Mouse (Mus musculus): ENCODE data around the gene Cs. TPM values are rescaled to one million over a fixed set of nuclear protein-coding genes. Genes with fewer than 3 reads are reported as not detected.
A peak's percentile ranks its signal among the peaks of the same experiment; 100 is the strongest.

Gene Cs
- polyA plus RNA-seq, 1 experiment: 212 TPM

GRCm38 (mm10) chr10:128372989-128373748, 35.6 kb downstream of the Cs start:
- H3K79me3 ChIP-seq (ENCODE audit: low read depth): peaks cover 8% of the 10 kb centered on the region
- H3K36me3 ChIP-seq (ENCODE audit: control insufficient read depth, insufficient read depth): peaks cover 1% of the 10 kb centered on the region
- no peak overlapping the region for H3ac ChIP-seq (ENCODE audit: control insufficient read depth, insufficient read length, low read depth)
- peaks cover 12% of the 10 kb centered on the region for H3K79me2 ChIP-seq (ENCODE audit: control insufficient read depth, insufficient read depth)
- no peak for TF ChIP-seq FOSL1 (IDR thresholded peaks at IDR 0.05; ENCODE audit: insufficient read depth, low read length, poor library complexity, severe bottlenecking)
- TF ChIP-seq USF1 (IDR thresholded peaks at IDR 0.05; ENCODE audit: low read depth): peak; percentile 32
- H3K4me3 ChIP-seq (ENCODE audit: insufficient read depth, poor library complexity, severe bottlenecking): no peak overlapping the region
- no peaks in the 10 kb centered on the region for H3K27me3 ChIP-seq (ENCODE audit: control insufficient read depth, insufficient read depth, insufficient read length)

GRCm38 (mm10) chr10:128374393-128374792, 36.9 kb downstream of the Cs start:
- Histone ChIP-seq H3K27me3 (ENCODE audit: control insufficient read depth, insufficient read depth, insufficient read length) (no peaks in the 10 kb centered on the region), H3K4me3 (ENCODE audit: insufficient read depth, poor library complexity, severe bottlenecking) (no peak overlapping the region), H3K79me3 (ENCODE audit: low read depth) (peaks cover 16% of the 10 kb centered on the region), H3ac (ENCODE audit: control insufficient read depth, insufficient read length, low read depth) (no peak overlapping the region), H3K79me2 (ENCODE audit: control insufficient read depth, insufficient read depth) (peaks cover 24% of the 10 kb centered on the region), H3K36me3 (ENCODE audit: control insufficient read depth, insufficient read depth) (peaks cover 14% of the 10 kb centered on the region)
- TF ChIP-seq MYOG (IDR thresholded peaks at IDR 0.05; ENCODE audit: control insufficient read depth, extremely low read depth, insufficient read length) (no peak), USF1 (IDR thresholded peaks at IDR 0.05; ENCODE audit: low read depth) (no peak), FOSL1 (IDR thresholded peaks at IDR 0.05; ENCODE audit: insufficient read depth, low read length, poor library complexity, severe bottlenecking) (no peak), CEBPB (IDR thresholded peaks at IDR 0.05; ENCODE audit: low read depth) (no peak), MAX (IDR thresholded peaks at IDR 0.05) (no peak), CTCF (IDR thresholded peaks at IDR 0.05; ENCODE audit: control insufficient read depth, insufficient read depth, insufficient read length) (no peak), MYOD1 (IDR thresholded peaks at IDR 0.05; ENCODE audit: control insufficient read depth, insufficient read length, low read depth) (no peak)

- no peak for TF ChIP-seq MAX (IDR thresholded peaks at IDR 0.05)
- TF ChIP-seq FOSL1 (IDR thresholded peaks at IDR 0.05; ENCODE audit: insufficient read depth, low read length, poor library complexity, severe bottlenecking): no peak
- no peak for TF ChIP-seq CEBPB (IDR thresholded peaks at IDR 0.05; ENCODE audit: low read depth)
- TF ChIP-seq MYOD1 (IDR thresholded peaks at IDR 0.05; ENCODE audit: control insufficient read depth, insufficient read length, low read depth): no peak
- no peak for TF ChIP-seq MYOG (IDR thresholded peaks at IDR 0.05; ENCODE audit: control insufficient read depth, extremely low read depth, insufficient read length)
- TF ChIP-seq CTCF (IDR thresholded peaks at IDR 0.05; ENCODE audit: control insufficient read depth, insufficient read depth, insufficient read length): no peak
- no peak for TF ChIP-seq USF1 (IDR thresholded peaks at IDR 0.05; ENCODE audit: low read depth)
- Histone ChIP-seq H3K27me3 (ENCODE audit: control insufficient read depth, insufficient read depth, insufficient read length) (no peaks in the 10 kb centered on the region), H3ac (ENCODE audit: control insufficient read depth, insufficient read length, low read depth) (peak overlapping the region; percentile 99), H3K36me3 (ENCODE audit: control insufficient read depth, insufficient read depth) (peaks cover 30% of the 10 kb centered on the region), H3K4me3 (ENCODE audit: insufficient read depth, poor library complexity, severe bottlenecking) (peak overlapping the region; percentile 95), H3K79me2 (ENCODE audit: control insufficient read depth, insufficient read depth) (peaks cover 40% of the 10 kb centered on the region), H3K79me3 (ENCODE audit: low read depth) (peaks cover 19% of the 10 kb centered on the region)
These were observed 38.5 kb downstream of the Cs start for GRCm38 (mm10) chr10:128376099-128376454.

- Histone ChIP-seq H3K4me3 (ENCODE audit: insufficient read depth, poor library complexity, severe bottlenecking) (peak within 1 kb of the TSS; percentile 95), H3ac (ENCODE audit: control insufficient read depth, insufficient read length, low read depth) (peak within 1 kb of the TSS; percentile 99), H3K27me3 (ENCODE audit: control insufficient read depth, insufficient read depth, insufficient read length) (no peaks in the 10 kb centered on the region), H3K79me3 (ENCODE audit: low read depth) (peaks cover 19% of the 10 kb centered on the region), H3K36me3 (ENCODE audit: control insufficient read depth, insufficient read depth) (peaks cover 35% of the 10 kb centered on the region), H3K79me2 (ENCODE audit: control insufficient read depth, insufficient read depth) (peaks cover 40% of the 10 kb centered on the region)
- TF ChIP-seq USF1 (IDR thresholded peaks at IDR 0.05; ENCODE audit: low read depth) (no peak), MYOG (IDR thresholded peaks at IDR 0.05; ENCODE audit: control insufficient read depth, extremely low read depth, insufficient read length) (no peak), CTCF (IDR thresholded peaks at IDR 0.05; ENCODE audit: control insufficient read depth, insufficient read depth, insufficient read length) (peak; percentile 98), FOSL1 (IDR thresholded peaks at IDR 0.05; ENCODE audit: insufficient read depth, low read length, poor library complexity, severe bottlenecking) (no peak)
These were observed 39.1 kb downstream of the Cs start, which contains the start of gene Ankrd52 for GRCm38 (mm10) chr10:128376455-128377211. TSS of gene Ankrd52 (plus strand) at chr10:128377115.

GRCm38 (mm10) chr10:128377222-128377939, 39.8 kb downstream of the Cs start:
- TF ChIP-seq MYOG (IDR thresholded peaks at IDR 0.05; ENCODE audit: control insufficient read depth, extremely low read depth, insufficient read length) (no peak), MAX (IDR thresholded peaks at IDR 0.05) (no peak), CEBPB (IDR thresholded peaks at IDR 0.05; ENCODE audit: low read depth) (no peak), FOSL1 (IDR thresholded peaks at IDR 0.05; ENCODE audit: insufficient read depth, low read length, poor library complexity, severe bottlenecking) (no peak), CTCF (IDR thresholded peaks at IDR 0.05; ENCODE audit: control insufficient read depth, insufficient read depth, insufficient read length) (no peak), USF1 (IDR thresholded peaks at IDR 0.05; ENCODE audit: low read depth) (no peak)
- no peaks in the 10 kb centered on the region for H3K27me3 ChIP-seq (ENCODE audit: control insufficient read depth, insufficient read depth, insufficient read length)
- peaks cover 19% of the 10 kb centered on the region for H3K79me3 ChIP-seq (ENCODE audit: low read depth)
- H3K4me3 ChIP-seq (ENCODE audit: insufficient read depth, poor library complexity, severe bottlenecking): peak overlapping the region; percentile 95
- peaks cover 43% of the 10 kb centered on the region for H3K36me3 ChIP-seq (ENCODE audit: control insufficient read depth, insufficient read depth)
- H3K79me2 ChIP-seq (ENCODE audit: control insufficient read depth, insufficient read depth): peaks cover 40% of the 10 kb centered on the region
- H3ac ChIP-seq (ENCODE audit: control insufficient read depth, insufficient read length, low read depth): peak overlapping the region; percentile 99
